ENCODE assay signal across 25 mouse cellular contexts in the genomic region with DNA sequence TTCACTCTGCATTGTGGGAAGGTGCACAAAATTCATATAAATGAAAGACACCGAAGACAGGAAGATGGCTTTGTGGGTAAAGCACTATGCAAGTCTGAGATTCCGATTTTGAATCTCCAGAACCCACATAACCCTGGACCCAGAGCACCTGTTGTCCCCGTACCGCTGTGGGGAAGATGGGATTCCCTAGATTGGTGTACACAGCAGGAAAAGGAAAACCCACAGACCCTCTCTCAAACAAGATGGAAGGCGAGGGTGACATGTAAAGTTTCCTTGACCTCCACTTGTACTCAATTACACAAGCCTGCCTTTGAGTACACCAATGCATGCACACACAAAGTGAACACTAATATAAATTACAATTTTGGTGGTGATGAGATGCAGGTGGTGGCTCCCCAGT. TPM values are rescaled to one million over a fixed set of nuclear protein-coding genes. Genes with fewer than 3 reads are reported as not detected.
A peak's percentile ranks its signal among the peaks of the same experiment; 100 is the strongest.
DNase-seq lines count a peak whose midpoint lies in the region; ATAC-seq and TF ChIP-seq lines count a peak whose summit lies in the region.
"Had no signal": no experiment of that assay in that cellular context is flagged by ENCODE, and none has a peak within 500 bp of the region (broad histone marks: within the 10 kb centered on the region; RNA-seq: fewer than 3 reads in every experiment).

No protein-coding gene starts in this region.

- no peak overlapping the region for H3K4me2 ChIP-seq in heart, embryonic 11.5 days
- H3K4me2 ChIP-seq in liver, embryonic 12.5 days: no peak overlapping the region
- H3K4me2 ChIP-seq: forebrain, embryonic 12.5 days; neural tube, embryonic 15.5 days had no signal

- 90% methylated on average over 5 of the region's 5 CpGs for WGBS in heart, adult 2 months
- WGBS in heart, embryonic 11.5 days (ENCODE audit: insufficient replicate concordance): 82% methylated on average over 5 of the region's 5 CpGs
- 92% methylated on average over 5 of the region's 5 CpGs for WGBS in liver, adult 2 months
- WGBS in liver, embryonic 12.5 days (ENCODE audit: insufficient replicate concordance): 80% methylated on average over 5 of the region's 5 CpGs

- no peak for TF ChIP-seq EP300 in heart, adult 2 months (IDR thresholded peaks at IDR 0.05; ENCODE audit: insufficient read depth, low read depth, low read length)

- H3K36me3 ChIP-seq in heart, adult 2 months (ENCODE audit: control insufficient read depth, insufficient read depth, low read length): no peaks in the 10 kb centered on the region
- H3K36me3 ChIP-seq in heart, embryonic 11.5 days (ENCODE audit: control insufficient read depth, insufficient read depth, low read length): no peaks in the 10 kb centered on the region
- no peaks in the 10 kb centered on the region for H3K36me3 ChIP-seq in liver, adult 2 months (ENCODE audit: control insufficient read depth, insufficient read depth, low read length)
- H3K36me3 ChIP-seq in liver, embryonic 12.5 days: no peaks in the 10 kb centered on the region
- H3K36me3 ChIP-seq: embryonic facial prominence, embryonic 13.5 days; forebrain, embryonic 12.5 days; G1E; heart, embryonic 13.5 days; midbrain, embryonic 10.5 days; neural tube, embryonic 15.5 days had no signal

- no peaks in the 10 kb centered on the region for H3K79me2 ChIP-seq in heart, adult 2 months (replicated peaks; ENCODE audit: control insufficient read depth, insufficient read depth, low read length)
- H3K79me2 ChIP-seq in liver, adult 2 months (ENCODE audit: control insufficient read depth, insufficient read depth, low read length): no peaks in the 10 kb centered on the region

- no peaks in the 10 kb centered on the region for H3K9me3 ChIP-seq in heart, embryonic 11.5 days (replicated peaks; ENCODE audit: control insufficient read depth, low read length)
- no peaks in the 10 kb centered on the region for H3K9me3 ChIP-seq in liver, embryonic 12.5 days (replicated peaks)
- H3K9me3 ChIP-seq: embryonic facial prominence, embryonic 13.5 days; forebrain, embryonic 12.5 days; G1E; heart, embryonic 13.5 days; midbrain, embryonic 10.5 days; neural tube, embryonic 15.5 days had no signal

- peak overlapping the region; percentile 81; the same call in 1 of the 2 replicates for H3K27ac ChIP-seq in heart, adult 2 months
- H3K27ac ChIP-seq in heart, embryonic 11.5 days (ENCODE audit: low read depth, low read length): no peak overlapping the region
- 0 out of 2 replicates have a peak overlapping the region, but pooled peaks have one; percentile 23 for H3K27ac ChIP-seq in liver, adult 2 months (replicated peaks; ENCODE audit: insufficient read depth, low read depth, low read length)
- no peak overlapping the region for H3K27ac ChIP-seq in liver, embryonic 12.5 days
- peak overlapping the region; percentile 98 for H3K27ac ChIP-seq in brown adipose tissue, adult 24 weeks (replicated peaks; ENCODE audit: low read depth, low read length)
- H3K27ac ChIP-seq: embryonic facial prominence, embryonic 13.5 days; forebrain, embryonic 12.5 days; heart, embryonic 13.5 days; midbrain, embryonic 10.5 days; neural tube, embryonic 15.5 days had no signal

- ATAC-seq in heart, embryonic 11.5 days (replicated peaks; ENCODE audit: insufficient number of reproducible peaks, low FRiP score, low TSS enrichment): no peak
- no peak for ATAC-seq in liver, embryonic 12.5 days
- ATAC-seq: hindbrain, postnatal 0 days; lung, postnatal 0 days; Patski had no signal

- intact Hi-C loops in heart, adult 2 months (cut with DNase I): loop anchor here (1.0 kb wide), 1 partner anchor 9 kb away; a partner anchor contains a TSS

- DNase-seq in heart, adult 2 months: no peak
- DNase-seq in liver, adult 2 months (ENCODE audit: extremely low read depth, low read depth, low spot score): no peak
- DNase-seq in CD4-positive helper T cell, adult 2 months (ENCODE audit: low read depth, low spot score): peak; percentile 25
- no peak for DNase-seq in urinary bladder, postnatal 36 days (ENCODE audit: low spot score in 2 of 2)
- DNase-seq in T-cell, adult 2 months (ENCODE audit: low spot score): no peak
- DNase-seq: adrenal gland, adult 2 months; cerebellum, adult 8-10 months; cerebellum, postnatal 36 days; embryo, embryonic 11 days; heart, postnatal 14 days; kidney, adult 8-10 months; kidney, postnatal 4 days had no signal

- TF ChIP-seq POLR2A in heart, adult 2 months (IDR thresholded peaks at IDR 0.05; ENCODE audit: insufficient read depth, low read depth, low read length): no peak
- no peak for TF ChIP-seq POLR2A in liver, adult 2 months (IDR thresholded peaks at IDR 0.05; ENCODE audit: extremely low read depth, insufficient read depth, low read length)

- H3K27me3 ChIP-seq in heart, adult 2 months (ENCODE audit: control insufficient read depth, insufficient read depth, low read length): no peaks in the 10 kb centered on the region
- H3K27me3 ChIP-seq in heart, embryonic 11.5 days (ENCODE audit: control insufficient read depth, insufficient read depth, low read length): no peaks in the 10 kb centered on the region
- H3K27me3 ChIP-seq in liver, adult 2 months (ENCODE audit: control insufficient read depth, insufficient read depth, low read length): no peaks in the 10 kb centered on the region
- no peaks in the 10 kb centered on the region; the same call in 1 of the 2 replicates for H3K27me3 ChIP-seq in liver, embryonic 12.5 days (replicated peaks)
- H3K27me3 ChIP-seq: embryonic facial prominence, embryonic 13.5 days; forebrain, embryonic 12.5 days; heart, embryonic 13.5 days; neural tube, embryonic 15.5 days; Patski had no signal

- no peak overlapping the region for H3K4me3 ChIP-seq in heart, adult 2 months
- no peak overlapping the region for H3K4me3 ChIP-seq in heart, embryonic 11.5 days (ENCODE audit: low read depth, low read length)
- no peak overlapping the region for H3K4me3 ChIP-seq in liver, adult 2 months (ENCODE audit: insufficient read depth, low read depth, low read length)
- H3K4me3 ChIP-seq in liver, embryonic 12.5 days: no peak overlapping the region
- H3K4me3 ChIP-seq in brown adipose tissue, adult 24 weeks (ENCODE audit: insufficient read depth, low read depth, low read length): no peak overlapping the region
- H3K4me3 ChIP-seq: embryonic facial prominence, embryonic 13.5 days; forebrain, embryonic 12.5 days; heart, embryonic 13.5 days; left cerebral cortex, adult 2 months; midbrain, embryonic 10.5 days; neural tube, embryonic 15.5 days had no signal

- peaks cover 4% of the 10 kb centered on the region for H3K4me1 ChIP-seq in heart, adult 2 months (ENCODE audit: control insufficient read depth, insufficient read depth, low read length)
- H3K4me1 ChIP-seq in heart, embryonic 11.5 days (ENCODE audit: control insufficient read depth, insufficient read depth, low read length): no peaks in the 10 kb centered on the region
- H3K4me1 ChIP-seq in liver, adult 2 months (ENCODE audit: control insufficient read depth, insufficient read depth, low read length): peaks cover 5% of the 10 kb centered on the region
- H3K4me1 ChIP-seq in liver, embryonic 12.5 days: peaks cover 28% of the 10 kb centered on the region
- H3K4me1 ChIP-seq in brown adipose tissue, adult 24 weeks (ENCODE audit: control insufficient read depth, insufficient read depth, insufficient read length, low read length): peaks cover 2% of the 10 kb centered on the region; the same call in 1 of the 2 replicates
- H3K4me1 ChIP-seq: forebrain, embryonic 12.5 days had no signal

- no peak for TF ChIP-seq CTCF in heart, adult 2 months (IDR thresholded peaks at IDR 0.05)
- no peak for TF ChIP-seq CTCF in liver, adult 2 months (IDR thresholded peaks at IDR 0.05; ENCODE audit: low read depth, low read length)

- no peak overlapping the region for H3K9ac ChIP-seq in heart, adult 2 months (ENCODE audit: low read depth, low read length)
- H3K9ac ChIP-seq in heart, embryonic 11.5 days (ENCODE audit: low read depth, low read length): no peak overlapping the region
- no peak overlapping the region for H3K9ac ChIP-seq in liver, adult 2 months (ENCODE audit: low read depth, low read length)
- H3K9ac ChIP-seq in liver, embryonic 12.5 days: no peak overlapping the region
- H3K9ac ChIP-seq: embryonic facial prominence, embryonic 13.5 days; forebrain, embryonic 12.5 days; heart, embryonic 13.5 days; neural tube, embryonic 15.5 days had no signal

RNA-seq across cellular contexts. Expression of a gene that starts 9.6 kb away (rescaled TPM):
- 10 to 100 TPM; 16.6 to 18.6 TPM for total RNA-seq in heart, adult 2 months (2021)
- polyA plus RNA-seq in heart, adult 2 months (2012; rRNA removed): 4.9 and 10.2 TPM in 2 replicates
- polyA plus RNA-seq in heart, embryonic 11.5 days (2014; fragmentation: Nextera tagmentation; extraction: Ambion mirVana): 52.3 and 65.9 TPM in 2 replicates
- 16.0 and 17.1 TPM in 2 replicates for total RNA-seq in liver, adult 2 months (2014; rRNA removed)
- polyA plus RNA-seq in liver, adult 2 months (2012; rRNA removed): 1.8 and 2.5 TPM in 2 replicates
- 49.4 and 50.1 TPM in 2 replicates for polyA plus RNA-seq in liver, embryonic 12.5 days (2016; fragmentation: Nextera tagmentation; extraction: Ambion mirVana)
- polyA plus RNA-seq in brown adipose tissue, adult 24 weeks (2012; ENCODE audit: insufficient read depth, insufficient read length, missing spikeins): 7.2 and 11.8 TPM in 2 replicates

RNA-seq across cellular contexts. Expression of a gene that starts 25.0 kb away (rescaled TPM):
- under 1 TPM; 0.76 to 0.96 TPM for total RNA-seq in heart, adult 2 months (2021)
- polyA plus RNA-seq in heart, adult 2 months (2012; rRNA removed): 0.35 and 0.38 TPM in 2 replicates
- polyA plus RNA-seq in heart, embryonic 11.5 days (2014; fragmentation: Nextera tagmentation; extraction: Ambion mirVana): 2.9 and 4.2 TPM in 2 replicates
- 0.92 and 1.1 TPM in 2 replicates for total RNA-seq in liver, adult 2 months (2014; rRNA removed)
- polyA plus RNA-seq in liver, adult 2 months (2012; rRNA removed): 0.07 TPM in 1 of 2 replicates, not detected in the other
- polyA plus RNA-seq in liver, embryonic 12.5 days (2016; fragmentation: Nextera tagmentation; extraction: Ambion mirVana): 1.7 and 2.8 TPM in 2 replicates
- polyA plus RNA-seq in brown adipose tissue, adult 24 weeks (2012; ENCODE audit: insufficient read depth, insufficient read length, missing spikeins): 3.1 and 3.3 TPM in 2 replicates
- polyA plus RNA-seq: G1E had no signal

RNA-seq across cellular contexts. Expression of a gene that starts 41.9 kb away (rescaled TPM):
- total RNA-seq in heart, adult 2 months (2021): under 1 TPM; 0.37 to 0.61 TPM
- not detected in 2 replicates for polyA plus RNA-seq in heart, adult 2 months (2012; rRNA removed)
- 41.2 and 42.8 TPM in 2 replicates for polyA plus RNA-seq in heart, embryonic 11.5 days (2014; fragmentation: Nextera tagmentation; extraction: Ambion mirVana)
- total RNA-seq in liver, adult 2 months (2014; rRNA removed): 0.34 and 0.46 TPM in 2 replicates
- polyA plus RNA-seq in liver, adult 2 months (2012; rRNA removed): not detected in 2 replicates
- polyA plus RNA-seq in liver, embryonic 12.5 days (2016; fragmentation: Nextera tagmentation; extraction: Ambion mirVana): 37.7 and 39.0 TPM in 2 replicates
- polyA plus RNA-seq in brown adipose tissue, adult 24 weeks (2012; ENCODE audit: insufficient read depth, insufficient read length, missing spikeins): not detected in 2 replicates
- polyA plus RNA-seq: adrenal gland, adult 2 months had no signal

Comparison
In these comparisons a context has a peak if more than half of its experiments do, and no peak if none do; other contexts are left out.
1. H3K27ac ChIP-seq: peak in heart, adult 2 months (single experiment), liver, adult 2 months (single experiment) and brown adipose tissue, adult 24 weeks (single experiment); none in heart, embryonic 11.5 days (single experiment) and liver, embryonic 12.5 days (single experiment).
2. RNA of a gene that starts 41.9 kb away (polyA plus RNA-seq): 41.2 to 42.8 TPM in heart, embryonic 11.5 days and 37.7 to 39.0 TPM in liver, embryonic 12.5 days; not detected in heart, adult 2 months, not detected in liver, adult 2 months and not detected in brown adipose tissue, adult 24 weeks; every median in the first group is over 10 times any median in the second.